Comparison of ENCODE assay signal across 24 mouse cellular contexts in the genomic region with DNA sequence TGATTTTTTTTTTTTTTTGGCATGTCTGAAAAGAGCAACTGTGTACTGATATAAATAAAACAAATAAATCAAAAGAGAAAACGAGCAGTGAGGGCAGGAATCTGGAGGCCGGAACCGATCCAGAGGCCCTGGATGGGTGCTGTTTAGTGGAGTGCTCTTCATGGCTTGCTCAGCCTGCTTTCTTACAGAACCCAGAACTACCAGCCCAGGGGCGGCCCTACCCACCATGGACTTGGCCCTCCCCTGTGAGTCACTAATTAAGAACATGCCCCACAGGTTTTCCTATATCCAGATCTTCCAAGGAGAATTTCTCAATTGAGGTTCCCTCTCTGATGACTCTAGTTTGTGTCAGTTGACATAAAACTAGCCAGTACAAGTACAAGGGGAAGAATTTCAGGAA. TPM values are rescaled to one million over a fixed set of nuclear protein-coding genes. Genes with fewer than 3 reads are reported as not detected.
A peak's percentile ranks its signal among the peaks of the same experiment; 100 is the strongest.
DNase-seq lines count a peak whose midpoint lies in the region; ATAC-seq and TF ChIP-seq lines count a peak whose summit lies in the region.
"Had no signal": no experiment of that assay in that cellular context is flagged by ENCODE, and none has a peak within 500 bp of the region (broad histone marks: within the 10 kb centered on the region; RNA-seq: fewer than 3 reads in every experiment).

No protein-coding gene starts in this region.

- no peaks in the 10 kb centered on the region for H3K4me1 ChIP-seq in midbrain, embryonic 11.5 days (ENCODE audit: control insufficient read depth, insufficient read depth, low read length)
- no peaks in the 10 kb centered on the region for H3K4me1 ChIP-seq in midbrain, embryonic 15.5 days
- H3K4me1 ChIP-seq in stomach, postnatal 0 days (replicated peaks; ENCODE audit: control insufficient read depth, insufficient read depth), result no peaks in the 10 kb centered on the region
- H3K4me1 ChIP-seq: embryonic facial prominence, embryonic 12.5 days; forebrain, embryonic 10.5 days; forebrain, embryonic 12.5 days had no signal

- no peaks in the 10 kb centered on the region for H3K36me3 ChIP-seq in midbrain, embryonic 11.5 days (ENCODE audit: control insufficient read depth, insufficient read depth, low read length)
- no peaks in the 10 kb centered on the region for H3K36me3 ChIP-seq in midbrain, embryonic 15.5 days (replicated peaks)
- H3K36me3 ChIP-seq in stomach, postnatal 0 days (ENCODE audit: control insufficient read depth, insufficient read depth, low read length), result peaks cover 6% of the 10 kb centered on the region; the same call in 1 of the 2 replicates
- H3K36me3 ChIP-seq: embryonic facial prominence, embryonic 12.5 days; forebrain, embryonic 10.5 days; forebrain, embryonic 12.5 days had no signal

- H3K27ac ChIP-seq in midbrain, embryonic 11.5 days (ENCODE audit: low read depth, low read length), result no peak overlapping the region
- no peak overlapping the region for H3K27ac ChIP-seq in midbrain, embryonic 15.5 days
- H3K27ac ChIP-seq in stomach, postnatal 0 days (replicated peaks), result 0 out of 2 replicates have a peak overlapping the region, but pooled peaks have one; percentile 13
- H3K27ac ChIP-seq: embryonic facial prominence, embryonic 12.5 days; forebrain, embryonic 10.5 days; forebrain, embryonic 12.5 days had no signal

- H3K4me3 ChIP-seq in midbrain, embryonic 11.5 days (ENCODE audit: low read depth, low read length), result no peak overlapping the region
- H3K4me3 ChIP-seq in midbrain, embryonic 15.5 days, result no peak overlapping the region
- no peak overlapping the region for H3K4me3 ChIP-seq in stomach, postnatal 0 days (ENCODE audit: low read depth, low read length)
- H3K4me3 ChIP-seq: embryonic facial prominence, embryonic 12.5 days; forebrain, embryonic 10.5 days; forebrain, embryonic 12.5 days had no signal

- DNase-seq in heart, adult 11 months, result peak; percentile 68
- no peak for DNase-seq in heart, adult 8-10 months (ENCODE audit: low spot score)
- DNase-seq in midbrain, embryonic 11.5 days (ENCODE audit: low spot score, missing footprints), result peak; percentile 6
- DNase-seq in NIH3T3 (ENCODE audit: low read depth), result peak; percentile 77
- DNase-seq in stomach, postnatal 0 days (ENCODE audit: low spot score), result peak; percentile 26
- no peak for DNase-seq in lung, postnatal 36 days
- DNase-seq: adrenal gland, adult 8-10 months; adrenal gland, postnatal 14 days; adrenal gland, postnatal 36 days; B cell, adult 2 months; cerebellum, adult 11-12 months; cerebellum, adult 2 months; cerebellum, adult 9-10 months; cerebellum, postnatal 10 days; cerebellum, postnatal 25 days had no signal

- 84% methylated on average over 4 of the region's 4 CpGs for WGBS in midbrain, embryonic 11.5 days
- WGBS in midbrain, embryonic 15.5 days, result 95% methylated on average over 4 of the region's 4 CpGs
- WGBS in stomach, postnatal 0 days, result 68% methylated on average over 4 of the region's 4 CpGs

- H3K9me3 ChIP-seq in midbrain, embryonic 11.5 days (ENCODE audit: control insufficient read depth, low read length), result no peaks in the 10 kb centered on the region
- no peaks in the 10 kb centered on the region for H3K9me3 ChIP-seq in midbrain, embryonic 15.5 days
- no peaks in the 10 kb centered on the region for H3K9me3 ChIP-seq in stomach, postnatal 0 days (ENCODE audit: control insufficient read depth, low read length)
- H3K9me3 ChIP-seq: embryonic facial prominence, embryonic 12.5 days; forebrain, embryonic 10.5 days; forebrain, embryonic 12.5 days had no signal

- no peaks in the 10 kb centered on the region for H3K27me3 ChIP-seq in midbrain, embryonic 11.5 days (ENCODE audit: control insufficient read depth, insufficient read depth, low read length)
- no peaks in the 10 kb centered on the region for H3K27me3 ChIP-seq in midbrain, embryonic 15.5 days (replicated peaks)
- no peaks in the 10 kb centered on the region for H3K27me3 ChIP-seq in stomach, postnatal 0 days (ENCODE audit: control insufficient read depth, insufficient read depth, low read length)
- H3K27me3 ChIP-seq: embryonic facial prominence, embryonic 12.5 days; forebrain, embryonic 12.5 days; Patski had no signal

- no peak overlapping the region for H3K9ac ChIP-seq in midbrain, embryonic 11.5 days (ENCODE audit: low read length)
- no peak overlapping the region for H3K9ac ChIP-seq in midbrain, embryonic 15.5 days
- H3K9ac ChIP-seq in stomach, postnatal 0 days (ENCODE audit: low read length), result no peak overlapping the region
- H3K9ac ChIP-seq: embryonic facial prominence, embryonic 12.5 days; forebrain, embryonic 12.5 days had no signal

- no peak overlapping the region for H3K4me2 ChIP-seq in midbrain, embryonic 11.5 days
- no peak overlapping the region for H3K4me2 ChIP-seq in midbrain, embryonic 15.5 days
- no peak overlapping the region for H3K4me2 ChIP-seq in stomach, postnatal 0 days (replicated peaks; ENCODE audit: low read depth)
- H3K4me2 ChIP-seq: embryonic facial prominence, embryonic 12.5 days; forebrain, embryonic 12.5 days had no signal

- no peak for TF ChIP-seq CTCF in stomach, postnatal 0 days (IDR thresholded peaks at IDR 0.05; ENCODE audit: low read depth)

- TF ChIP-seq EP300 in stomach, postnatal 0 days (optimal IDR thresholded peaks at IDR 0.05), result no peak

- no peak for ATAC-seq in midbrain, embryonic 11.5 days (ENCODE audit: low FRiP score)
- ATAC-seq in midbrain, embryonic 15.5 days (replicated peaks), result no peak
- ATAC-seq in stomach, postnatal 0 days (ENCODE audit: low FRiP score, low TSS enrichment), result peak; percentile 54; the same call in 1 of the 2 replicates
- no peak for ATAC-seq in CD4-positive, CD25-positive, alpha-beta regulatory T cell, adult 4 months
- ATAC-seq: activated CD4-positive, CD25-positive, alpha-beta regulatory T cell, adult 4 months; forebrain, embryonic 14.5 days; forebrain, embryonic 16.5 days; Patski had no signal

RNA-seq across cellular contexts. Expression of a gene that starts 24.7 kb away (rescaled TPM):
- 1 to 10 TPM; 6.3 to 8.5 (median 7.3) TPM for total RNA-seq in heart, adult 8-10 months (2022)
- polyA plus RNA-seq in midbrain, embryonic 11.5 days (2014; fragmentation: Nextera tagmentation; extraction: Ambion mirVana), result 0.39 and 0.64 TPM in 2 replicates
- polyA plus RNA-seq in midbrain, embryonic 15.5 days (2015; fragmentation: Nextera tagmentation; extraction: Ambion mirVana), result 0.29 and 0.37 TPM in 2 replicates
- polyA plus RNA-seq in stomach, postnatal 0 days (2015; fragmentation: Nextera tagmentation; extraction: Ambion mirVana), result 0.77 and 0.78 TPM in 2 replicates
- polyA plus RNA-seq in CD4-positive, CD25-positive, alpha-beta regulatory T cell, adult 4 months (2017; shearing (Covaris generic)), result 10 to 100 TPM; 24.2 to 25.8 TPM

Comparison
In these comparisons a context has a peak if more than half of its experiments do, and no peak if none do; other contexts are left out.
1. DNase-seq: peak in heart, adult 11 months (single experiment), midbrain, embryonic 11.5 days (single experiment), NIH3T3 (single experiment) and stomach, postnatal 0 days (single experiment); none in heart, adult 8-10 months (single experiment) and lung, postnatal 36 days (single experiment).
2. RNA of a gene that starts 24.7 kb away (polyA plus RNA-seq): 24.2 to 25.8 TPM in CD4-positive, CD25-positive, alpha-beta regulatory T cell, adult 4 months; 0.77 to 0.78 TPM in stomach, postnatal 0 days, 0.39 to 0.64 TPM in midbrain, embryonic 11.5 days and 0.29 to 0.37 TPM in midbrain, embryonic 15.5 days; every median in the first group is over 10 times any median in the second.